Mouse (Mus musculus): ENCODE results near the gene Ppp4c.

DNA sequence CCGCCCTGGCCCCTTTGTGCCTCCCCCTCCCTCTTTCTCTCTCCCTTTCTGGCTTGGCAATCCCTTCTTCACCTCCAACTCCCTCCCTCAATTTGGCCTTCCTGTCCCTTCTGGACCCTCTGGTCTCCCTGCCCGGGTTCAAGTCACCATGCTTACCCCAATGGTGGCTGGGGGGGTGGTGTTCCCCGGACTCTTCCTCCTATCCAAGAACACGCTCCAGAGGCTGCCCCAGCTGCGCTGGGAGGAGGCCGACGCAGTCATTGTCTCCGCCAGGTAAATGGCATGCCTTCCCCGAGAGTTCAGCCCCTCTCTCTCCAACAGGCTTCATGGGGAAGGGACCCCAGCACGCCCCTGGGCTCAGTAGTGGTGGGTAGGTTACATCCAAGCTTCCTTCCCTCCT lies 31.6 kb upstream of the Ppp4c start:
- TF ChIP-seq CTCF (IDR thresholded peaks at IDR 0.05; ENCODE audit: low read depth, low read length) (no peak), POLR2A (IDR thresholded peaks at IDR 0.05; ENCODE audit: extremely low read depth, insufficient read depth, low read length) (no peak)

All from liver, adult 2 months (tissue).